Mouse (Mus musculus) cerebellum, adult 2 months (tissue): ENCODE data around the gene 1700025F22Rik.

ENCODE experiments used
- CTCF ChIP-seq: fragments of 200-500 bp; IDR thresholded peaks from 2 replicates; pipeline ENCODE4 v1.5.1; 2011; ENCODE audit warnings: low read depth, mild to moderate bottlenecking, control low read depth, low read length, moderate library complexity, borderline replicate concordance; ENCODE audit not compliant: insufficient read depth
- POLR2A ChIP-seq: fragments of 200-500 bp; IDR thresholded peaks from 2 replicates; pipeline ENCODE4 v1.6.1; 2011; ENCODE audit warnings: low read length, control low read depth, borderline replicate concordance; ENCODE audit not compliant: insufficient read depth

GRCm38 (mm10) chr19:11135336-11135735, 29.8 kb downstream of the 1700025F22Rik start:
- no peak for TF ChIP-seq CTCF
- no peak for TF ChIP-seq POLR2A
